Mouse (Mus musculus) kidney, adult 2 months (tissue): ENCODE results near the gene Slit1.

Source experiments
- CTCF ChIP-seq: fragments of 200-500 bp; conservative IDR thresholded peaks from 2 replicates; pipeline ENCODE4 v1.5.1; 2011; ENCODE audit warnings: low read depth, mild to moderate bottlenecking, control low read depth, low read length, moderate library complexity, mixed read lengths; ENCODE audit not compliant: insufficient read depth, insufficient read length
- POLR2A ChIP-seq: fragments of 200-500 bp; IDR thresholded peaks from one replicate; pipeline ENCODE4 v1.6.1; 2011; ENCODE audit warnings: low read depth, low read length, control low read depth

DNA sequence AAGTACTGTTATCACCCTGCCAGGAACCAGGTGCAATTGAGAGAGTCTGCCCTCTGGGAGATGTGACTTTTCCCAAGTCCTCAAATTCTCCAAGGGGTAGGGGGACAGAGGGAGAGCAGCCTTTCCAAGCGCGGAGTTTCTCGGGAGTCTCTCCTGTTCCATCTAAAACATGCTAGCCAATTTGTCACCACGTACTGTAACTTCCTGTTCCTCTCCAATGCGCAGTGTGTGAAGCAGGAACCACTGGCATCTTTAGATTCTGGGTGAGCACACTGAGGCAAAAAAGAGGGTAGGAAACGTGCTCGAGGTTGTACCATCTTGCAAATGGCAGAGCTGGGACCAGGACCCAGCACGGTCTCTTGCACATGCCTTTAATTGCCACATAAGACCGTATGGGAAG is 47.0 kb downstream of the Slit1 start:
- TF ChIP-seq CTCF (no peak), POLR2A (no peak)
